Mouse (Mus musculus) lung, postnatal 0 days (tissue): ENCODE measurements around the gene Kcnt1.

ENCODE experiments used
- CTCF ChIP-seq: IDR thresholded peaks from 2 replicates; pipeline ENCODE4 v1.5.1; 2016; ENCODE audit warnings: antibody characterized with exemption, mild to moderate bottlenecking
- EP300 ChIP-seq: IDR thresholded peaks from 2 replicates; pipeline ENCODE4 v1.6.1; 2016; ENCODE audit warnings: antibody characterized with exemption, mild to moderate bottlenecking, control low read depth

DNA sequence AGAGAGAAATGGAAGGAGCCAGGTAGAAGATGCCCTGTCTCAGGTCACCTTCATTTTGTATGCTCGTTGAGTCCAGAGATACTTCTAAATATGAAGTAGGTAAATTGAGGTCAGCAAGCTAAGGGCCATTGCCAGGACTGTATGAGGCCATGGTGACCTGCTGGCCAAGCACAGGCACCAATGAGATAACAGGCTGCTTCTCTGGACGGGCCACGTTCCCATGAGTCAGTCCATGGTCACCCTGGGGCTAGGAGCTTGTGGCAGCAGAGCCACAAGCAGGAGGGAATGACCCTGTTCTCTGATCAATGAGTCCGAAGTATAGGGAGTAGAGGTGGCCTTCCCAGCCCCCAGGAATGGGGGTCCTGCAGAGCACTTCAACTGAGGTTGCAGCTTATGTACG is 51.3 kb downstream of the Kcnt1 start:
- TF ChIP-seq EP300 (no peak), CTCF (no peak)
